Mouse (Mus musculus) limb, embryonic 14.5 days (tissue): ENCODE measurements at regions not wholly inside any gene's neighbourhood (a gene's known extent, or its start where the extent isn't known, plus 50 kb on each side); places are given as distances from the start of the nearest gene placed in this dataset.

Experiments used
- ATAC-seq: fragments of 200-750 bp; cut with Nextera tagmentation; 2 replicates; pipeline ENCODE4 v1.8.0; 2017; ENCODE audit warnings: low read depth, moderate number of reproducible peaks, moderate TSS enrichment; ENCODE audit not compliant: low FRiP score
- DNase-seq: peaks from one replicate; pipeline ENCODE4 v3.0.0-alpha.2; 2015; ENCODE audit warnings: low spot score
- H3K27ac ChIP-seq: fragments of 300-500 bp; sonication (generic); replicated peaks from 2 replicates; pipeline ENCODE4 v1.5.1; 2014; ENCODE audit warnings: low read depth, mild to moderate bottlenecking, low read length, moderate library complexity, mixed read lengths
- H3K27me3 ChIP-seq: fragments of 300-500 bp; sonication (generic); 2 replicates; pipeline ENCODE4 v1.6.1; 2014; ENCODE audit warnings: low read length, mixed read lengths; ENCODE audit not compliant: control insufficient read depth, insufficient read depth
- H3K36me3 ChIP-seq: fragments of 300-500 bp; sonication (generic); 2 replicates; pipeline ENCODE4 v1.6.1; 2014; ENCODE audit warnings: mild to moderate bottlenecking, low read length, moderate library complexity, mixed read lengths; ENCODE audit not compliant: control insufficient read depth, insufficient read depth
- H3K4me1 ChIP-seq: fragments of 300-500 bp; sonication (generic); 2 replicates; pipeline ENCODE4 v1.6.1; 2014; ENCODE audit warnings: antibody characterized with exemption, low read length, mixed read lengths; ENCODE audit not compliant: control insufficient read depth, insufficient read depth
- H3K4me2 ChIP-seq: fragments of 300-500 bp; sonication (generic); replicated peaks from 2 replicates; pipeline ENCODE4 v1.6.1; 2014; ENCODE audit warnings: low read depth, mild to moderate bottlenecking, low read length, moderate library complexity; ENCODE audit not compliant: severe bottlenecking
- H3K4me3 ChIP-seq: fragments of 300-500 bp; sonication (generic); replicated peaks from 2 replicates; pipeline ENCODE4 v1.5.1; 2014; ENCODE audit warnings: low read length
- H3K9ac ChIP-seq: fragments of 300-500 bp; sonication (generic); 2 replicates; pipeline ENCODE4 v1.6.1; 2014; ENCODE audit warnings: mild to moderate bottlenecking, low read depth, low read length, moderate library complexity; ENCODE audit not compliant: severe bottlenecking
- H3K9me3 ChIP-seq: fragments of 300-500 bp; sonication (generic); 2 replicates; pipeline ENCODE4 v1.6.1; 2016; ENCODE audit warnings: low read length; ENCODE audit not compliant: control insufficient read depth
- POLR2A ChIP-seq: fragments of 200-500 bp; IDR thresholded peaks from 2 replicates; pipeline ENCODE4 v1.8.0; 2012; ENCODE audit warnings: inconsistent platforms, mild to moderate bottlenecking, moderate library complexity, borderline replicate concordance; ENCODE audit not compliant: insufficient read depth, insufficient read length; ENCODE audit errors: extremely low read depth
- WGBS: fragments of 180-500 bp; shearing (Covaris S2); extraction: QIAGEN DNeasy Blood & Tissue Kit; methylation state at CpG from one replicate; pipeline ENCODE4 v1.1.7; 2014; 5-methylcytosine and 5-hydroxymethylcytosine counted together

GRCm38 (mm10) chr9:68561767-68562552 lies 91.6 kb upstream of the Rora start:
- Histone ChIP-seq H3K9ac (no peak overlapping the region), H3K4me2 (no peak overlapping the region), H3K27me3 (no peaks in the 10 kb centered on the region), H3K36me3 (no peaks in the 10 kb centered on the region), H3K4me3 (no peak overlapping the region), H3K27ac (no peak overlapping the region), H3K9me3 (no peaks in the 10 kb centered on the region), H3K4me1 (no peaks in the 10 kb centered on the region)
- DNase-seq (no peak), ATAC-seq (no peak)
- 71% methylated on average over 14 of the region's 14 CpGs for WGBS
- TF ChIP-seq POLR2A, result no peak

- no peak overlapping the region for H3K4me3 ChIP-seq
- no peaks in the 10 kb centered on the region for H3K27me3 ChIP-seq
- 78% methylated on average over 4 of the region's 4 CpGs for WGBS
- no peaks in the 10 kb centered on the region for H3K9me3 ChIP-seq
- TF ChIP-seq POLR2A, result no peak
- ATAC-seq, result no peak
- no peak overlapping the region for H3K4me2 ChIP-seq
- H3K27ac ChIP-seq, result no peak overlapping the region
- no peak overlapping the region for H3K9ac ChIP-seq
- H3K4me1 ChIP-seq, result no peaks in the 10 kb centered on the region
- DNase-seq, result no peak
- H3K36me3 ChIP-seq, result no peaks in the 10 kb centered on the region
Observed at GRCm38 (mm10) chr9:68563206-68563605, 90.4 kb upstream of the Rora start.

- no peak for TF ChIP-seq POLR2A
- Histone ChIP-seq H3K27ac (no peak overlapping the region), H3K36me3 (no peaks in the 10 kb centered on the region), H3K9me3 (no peaks in the 10 kb centered on the region), H3K4me1 (no peaks in the 10 kb centered on the region), H3K4me2 (no peak overlapping the region), H3K4me3 (no peak overlapping the region), H3K9ac (no peak overlapping the region), H3K27me3 (no peaks in the 10 kb centered on the region)
- DNase-seq (no peak), ATAC-seq (no peak)
- 13% methylated on average over 1 of the region's 1 CpGs for WGBS
Observed at GRCm38 (mm10) chr9:68585751-68586150, 67.8 kb upstream of the Rora start.

- WGBS, result 82% methylated on average over 8 of the region's 8 CpGs
- Histone ChIP-seq H3K4me1 (no peaks in the 10 kb centered on the region), H3K4me3 (no peak overlapping the region), H3K9me3 (no peaks in the 10 kb centered on the region), H3K27me3 (no peaks in the 10 kb centered on the region), H3K9ac (no peak overlapping the region), H3K36me3 (no peaks in the 10 kb centered on the region), H3K27ac (no peak overlapping the region), H3K4me2 (no peak overlapping the region)
- ATAC-seq (no peak), DNase-seq (no peak)
- TF ChIP-seq POLR2A, result no peak
Observed at GRCm38 (mm10) chr9:68591023-68591422, 62.6 kb upstream of the Rora start.

GRCm38 (mm10) chr9:68592976-68593375 lies 60.6 kb upstream of the Rora start:
- 92% methylated on average over 3 of the region's 3 CpGs for WGBS
- DNase-seq, result no peak
- Histone ChIP-seq H3K27ac (no peak overlapping the region), H3K27me3 (no peaks in the 10 kb centered on the region), H3K4me1 (no peaks in the 10 kb centered on the region), H3K36me3 (no peaks in the 10 kb centered on the region), H3K4me3 (no peak overlapping the region), H3K9me3 (no peaks in the 10 kb centered on the region), H3K9ac (no peak overlapping the region), H3K4me2 (no peak overlapping the region)
- no peak for TF ChIP-seq POLR2A
- no peak for ATAC-seq
